Mouse (Mus musculus): Measurements from ENCODE around the gene Phyhipl.

Gene Phyhipl

GRCm38 (mm10) chr10:70631142-70631541, 24.6 kb downstream of the Phyhipl start:
- DNase-seq, result no peak

GRCm38 (mm10) chr10:70623461-70623860, 32.3 kb downstream of the Phyhipl start:
- DNase-seq, result no peak

GRCm38 (mm10) chr10:70616377-70616776, 39.4 kb downstream of the Phyhipl start:
- no peak for DNase-seq

GRCm38 (mm10) chr10:70611633-70612032, 44.1 kb downstream of the Phyhipl start:
- no peak for DNase-seq

- DNase-seq, result no peak
Measured at GRCm38 (mm10) chr10:70599925-70600305, 55.9 kb downstream of the Phyhipl start.

- DNase-seq, result peak; percentile 76
Measured at GRCm38 (mm10) chr10:70599126-70599924, 56.4 kb downstream of the Phyhipl start.

GRCm38 (mm10) chr10:70598516-70599125, 57.1 kb downstream of the Phyhipl start:
- peak; percentile 21 for DNase-seq

GRCm38 (mm10) chr10:70598081-70598515, 57.7 kb downstream of the Phyhipl start:
- no peak for DNase-seq

- no peak for DNase-seq
Measured at GRCm38 (mm10) chr10:70594007-70594406, 61.8 kb downstream of the Phyhipl start.

- DNase-seq, result no peak
Measured at GRCm38 (mm10) chr10:70586876-70587405, 68.8 kb downstream of the Phyhipl start.

GRCm38 (mm10) chr10:70584171-70584570, 71.6 kb downstream of the Phyhipl start:
- no peak for DNase-seq

- DNase-seq, result no peak
Measured at GRCm38 (mm10) chr10:70581556-70582211, 74.1 kb downstream of the Phyhipl start.

- peak; percentile 47 for DNase-seq
Measured at GRCm38 (mm10) chr10:70563636-70564035, 92.1 kb downstream of the Phyhipl start.

GRCm38 (mm10) chr10:70552531-70552930, 103.2 kb downstream of the Phyhipl start:
- no peak for DNase-seq

- no peak for DNase-seq
Measured at GRCm38 (mm10) chr10:70542857-70543256, 112.9 kb downstream of the Phyhipl start.

GRCm38 (mm10) chr10:70540456-70541195, 115.1 kb downstream of the Phyhipl start:
- no peak for DNase-seq

GRCm38 (mm10) chr10:70539251-70539650, 116.5 kb downstream of the Phyhipl start:
- no peak for DNase-seq

GRCm38 (mm10) chr10:70537694-70538093, 118.1 kb downstream of the Phyhipl start:
- no peak for DNase-seq

GRCm38 (mm10) chr10:70535401-70535800, 120.4 kb downstream of the Phyhipl start:
- no peak for DNase-seq

GRCm38 (mm10) chr10:70534571-70534970, 121.2 kb downstream of the Phyhipl start:
- no peak for DNase-seq

GRCm38 (mm10) chr10:70533986-70534385, 121.8 kb downstream of the Phyhipl start:
- no peak for DNase-seq

- no peak for DNase-seq
Measured at GRCm38 (mm10) chr10:70533301-70533781, 122.4 kb downstream of the Phyhipl start.

- DNase-seq, result no peak
Measured at GRCm38 (mm10) chr10:70532249-70532648, 123.5 kb downstream of the Phyhipl start.
